Mouse (Mus musculus): Measurements from ENCODE around the gene Tbx4. TPM values are rescaled to one million over a fixed set of nuclear protein-coding genes. Genes with fewer than 3 reads are reported as not detected.

Tbx4 gene
- polyA plus RNA-seq, 1 experiment, result 0.02 TPM

- H3K79me2 ChIP-seq (ENCODE audit: control insufficient read depth, insufficient read depth), result no peaks in the 10 kb centered on the region
- no peaks in the 10 kb centered on the region for H3K27me3 ChIP-seq (ENCODE audit: control insufficient read depth, insufficient read depth, insufficient read length)
- no peak overlapping the region for H3K4me3 ChIP-seq (ENCODE audit: insufficient read depth, poor library complexity, severe bottlenecking)
- no peaks in the 10 kb centered on the region for H3K79me3 ChIP-seq (ENCODE audit: low read depth)
- H3ac ChIP-seq (ENCODE audit: control insufficient read depth, insufficient read length, low read depth), result no peak overlapping the region
- H3K36me3 ChIP-seq (ENCODE audit: control insufficient read depth, insufficient read depth), result no peaks in the 10 kb centered on the region
- no peak for TF ChIP-seq USF1 (IDR thresholded peaks at IDR 0.05; ENCODE audit: low read depth)
- no peak for TF ChIP-seq MYOG (IDR thresholded peaks at IDR 0.05; ENCODE audit: control insufficient read depth, extremely low read depth, insufficient read length)
These were observed 43.5 kb upstream of the Tbx4 start for GRCm38 (mm10) chr11:85842596-85843346.

DNA sequence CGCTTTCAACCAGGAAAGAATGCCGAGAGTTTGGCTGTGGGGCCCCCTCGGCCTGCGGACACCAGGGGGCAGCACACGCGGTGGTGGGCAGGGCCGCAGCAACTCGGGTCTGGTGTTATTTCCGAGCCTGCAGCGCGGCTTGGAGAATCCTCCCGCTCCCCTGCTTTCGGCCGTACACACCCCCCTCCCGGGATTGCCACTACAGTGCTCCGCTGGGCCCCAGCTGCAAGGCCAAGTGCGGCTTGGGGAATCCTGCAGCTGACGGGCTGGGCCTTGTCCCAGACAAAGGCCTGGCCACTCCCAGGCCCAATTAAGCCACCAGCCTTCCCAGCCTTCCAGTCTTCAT lies 42.9 kb upstream of the Tbx4 start:
- no peaks in the 10 kb centered on the region for H3K79me2 ChIP-seq (ENCODE audit: control insufficient read depth, insufficient read depth)
- no peaks in the 10 kb centered on the region for H3K79me3 ChIP-seq (ENCODE audit: low read depth)
- no peak for TF ChIP-seq USF1 (IDR thresholded peaks at IDR 0.05; ENCODE audit: low read depth)
- peak; percentile 91 for TF ChIP-seq CTCF (IDR thresholded peaks at IDR 0.05; ENCODE audit: control insufficient read depth, insufficient read depth, insufficient read length)
- H3K27me3 ChIP-seq (ENCODE audit: control insufficient read depth, insufficient read depth, insufficient read length), result no peaks in the 10 kb centered on the region
- H3ac ChIP-seq (ENCODE audit: control insufficient read depth, insufficient read length, low read depth), result no peak overlapping the region
- no peak overlapping the region for H3K4me3 ChIP-seq (ENCODE audit: insufficient read depth, poor library complexity, severe bottlenecking)
- H3K36me3 ChIP-seq (ENCODE audit: control insufficient read depth, insufficient read depth), result no peaks in the 10 kb centered on the region

DNA sequence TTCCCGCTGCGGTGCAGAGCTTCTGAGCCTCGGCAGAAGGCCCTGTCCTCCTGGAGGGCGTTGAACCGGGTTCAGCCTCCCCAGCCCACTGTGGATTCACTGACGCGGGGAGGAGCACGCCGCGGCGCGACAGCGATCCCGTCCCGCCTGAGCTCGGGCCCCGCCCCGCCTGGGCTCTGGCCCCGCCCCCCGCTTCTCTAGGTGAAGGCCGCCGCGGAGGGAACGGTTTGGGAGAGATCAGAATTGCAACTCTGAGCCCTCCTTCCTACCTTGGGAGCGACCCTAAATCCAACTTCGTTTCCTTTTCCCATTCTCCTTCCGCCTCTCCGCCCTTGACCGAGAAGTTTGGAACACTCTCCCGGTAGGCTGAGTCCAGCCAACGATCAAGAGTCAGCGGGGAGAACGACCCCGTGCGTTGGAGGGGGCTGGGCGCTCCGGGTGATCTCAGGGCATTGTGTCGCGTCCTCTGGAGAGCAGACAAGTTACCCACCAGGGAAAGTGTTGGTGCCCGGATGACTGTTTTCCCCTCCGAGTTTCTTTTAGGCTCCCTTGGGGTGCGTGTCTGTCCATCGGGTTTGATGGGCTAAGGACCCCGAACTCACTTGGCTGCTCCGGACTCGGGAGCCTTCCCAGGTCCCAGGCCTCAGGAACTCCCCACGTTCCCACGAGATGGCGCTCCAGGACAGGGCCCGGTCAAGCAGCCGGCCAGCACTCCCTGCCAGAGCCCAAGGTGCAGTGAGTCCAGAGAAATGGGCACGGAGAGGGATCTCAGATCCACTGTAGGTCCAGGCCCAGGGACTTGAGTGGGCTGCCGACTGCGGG lies 41.9 kb upstream of the Tbx4 start:
- no peaks in the 10 kb centered on the region for H3K79me3 ChIP-seq (ENCODE audit: low read depth)
- H3ac ChIP-seq (ENCODE audit: control insufficient read depth, insufficient read length, low read depth), result peak overlapping the region; percentile 70
- H3K4me3 ChIP-seq (ENCODE audit: insufficient read depth, poor library complexity, severe bottlenecking), result peak overlapping the region; percentile 26
- TF ChIP-seq CEBPB (IDR thresholded peaks at IDR 0.05; ENCODE audit: low read depth) (no peak), MYOG (IDR thresholded peaks at IDR 0.05; ENCODE audit: control insufficient read depth, extremely low read depth, insufficient read length) (no peak), CTCF (IDR thresholded peaks at IDR 0.05; ENCODE audit: control insufficient read depth, insufficient read depth, insufficient read length) (peak; percentile 91)
- no peaks in the 10 kb centered on the region for H3K79me2 ChIP-seq (ENCODE audit: control insufficient read depth, insufficient read depth)
- H3K36me3 ChIP-seq (ENCODE audit: control insufficient read depth, insufficient read depth), result no peaks in the 10 kb centered on the region
- no peaks in the 10 kb centered on the region for H3K27me3 ChIP-seq (ENCODE audit: control insufficient read depth, insufficient read depth, insufficient read length)

GRCm38 (mm10) chr11:85844971-85845370 lies 41.3 kb upstream of the Tbx4 start:
- TF ChIP-seq FOSL1 (IDR thresholded peaks at IDR 0.05; ENCODE audit: insufficient read depth, low read length, poor library complexity, severe bottlenecking), result no peak
- TF ChIP-seq CEBPB (IDR thresholded peaks at IDR 0.05; ENCODE audit: low read depth), result no peak
- no peaks in the 10 kb centered on the region for H3K79me2 ChIP-seq (ENCODE audit: control insufficient read depth, insufficient read depth)
- no peak overlapping the region for H3K4me3 ChIP-seq (ENCODE audit: insufficient read depth, poor library complexity, severe bottlenecking)
- no peaks in the 10 kb centered on the region for H3K36me3 ChIP-seq (ENCODE audit: control insufficient read depth, insufficient read depth)
- H3K27me3 ChIP-seq (ENCODE audit: control insufficient read depth, insufficient read depth, insufficient read length), result no peaks in the 10 kb centered on the region
- H3ac ChIP-seq (ENCODE audit: control insufficient read depth, insufficient read length, low read depth), result no peak overlapping the region
- H3K79me3 ChIP-seq (ENCODE audit: low read depth), result no peaks in the 10 kb centered on the region

DNA sequence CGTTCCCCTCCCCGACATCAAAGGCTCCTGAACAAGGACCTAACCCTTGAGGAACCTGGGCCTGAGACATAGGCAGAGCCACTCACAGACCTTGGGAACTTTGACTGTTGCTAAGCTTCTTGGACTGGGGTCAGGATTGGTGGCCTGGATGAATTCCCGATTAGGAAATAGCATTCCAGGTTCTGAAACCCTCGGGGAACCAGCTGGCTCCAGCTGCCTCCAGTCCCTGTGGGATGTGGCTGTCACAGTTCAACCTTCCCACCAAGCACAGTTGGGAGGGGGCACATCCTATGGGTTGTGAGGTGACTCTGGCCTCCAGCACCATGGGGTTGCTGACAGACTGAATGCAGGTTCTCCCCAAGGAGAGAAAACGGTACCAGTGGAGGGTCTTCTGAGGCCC lies 40.3 kb upstream of the Tbx4 start:
- Histone ChIP-seq H3K79me2 (ENCODE audit: control insufficient read depth, insufficient read depth) (no peaks in the 10 kb centered on the region), H3K36me3 (ENCODE audit: control insufficient read depth, insufficient read depth) (no peaks in the 10 kb centered on the region), H3K4me3 (ENCODE audit: insufficient read depth, poor library complexity, severe bottlenecking) (no peak overlapping the region), H3K27me3 (ENCODE audit: control insufficient read depth, insufficient read depth, insufficient read length) (no peaks in the 10 kb centered on the region), H3ac (ENCODE audit: control insufficient read depth, insufficient read length, low read depth) (no peak overlapping the region), H3K79me3 (ENCODE audit: low read depth) (no peaks in the 10 kb centered on the region)
- TF ChIP-seq MYOG (IDR thresholded peaks at IDR 0.05; ENCODE audit: control insufficient read depth, extremely low read depth, insufficient read length), result no peak
- no peak for TF ChIP-seq MAX (IDR thresholded peaks at IDR 0.05)
- TF ChIP-seq FOSL1 (IDR thresholded peaks at IDR 0.05; ENCODE audit: insufficient read depth, low read length, poor library complexity, severe bottlenecking), result no peak
- no peak for TF ChIP-seq CEBPB (IDR thresholded peaks at IDR 0.05; ENCODE audit: low read depth)

- H3K27me3 ChIP-seq (ENCODE audit: control insufficient read depth, insufficient read depth, insufficient read length), result no peaks in the 10 kb centered on the region
These were observed 39.7 kb upstream of the Tbx4 start for GRCm38 (mm10) chr11:85846509-85846908.

More at GRCm38 (mm10) chr11:85846509-85846908, 39.7 kb upstream of the Tbx4 start:
- no peak overlapping the region for H3K4me3 ChIP-seq (ENCODE audit: insufficient read depth, poor library complexity, severe bottlenecking)
- H3ac ChIP-seq (ENCODE audit: control insufficient read depth, insufficient read length, low read depth), result no peak overlapping the region
- no peaks in the 10 kb centered on the region for H3K79me3 ChIP-seq (ENCODE audit: low read depth)
- no peaks in the 10 kb centered on the region for H3K79me2 ChIP-seq (ENCODE audit: control insufficient read depth, insufficient read depth)
- TF ChIP-seq MAX (IDR thresholded peaks at IDR 0.05), result no peak
- no peak for TF ChIP-seq CTCF (IDR thresholded peaks at IDR 0.05; ENCODE audit: control insufficient read depth, insufficient read depth, insufficient read length)
- TF ChIP-seq USF1 (IDR thresholded peaks at IDR 0.05; ENCODE audit: low read depth), result no peak
- no peak for TF ChIP-seq MYOD1 (IDR thresholded peaks at IDR 0.05; ENCODE audit: control insufficient read depth, insufficient read length, low read depth)
- TF ChIP-seq MYOG (IDR thresholded peaks at IDR 0.05; ENCODE audit: control insufficient read depth, extremely low read depth, insufficient read length), result no peak
- no peak for TF ChIP-seq CEBPB (IDR thresholded peaks at IDR 0.05; ENCODE audit: low read depth)
- no peak for TF ChIP-seq FOSL1 (IDR thresholded peaks at IDR 0.05; ENCODE audit: insufficient read depth, low read length, poor library complexity, severe bottlenecking)
- no peaks in the 10 kb centered on the region for H3K36me3 ChIP-seq (ENCODE audit: control insufficient read depth, insufficient read depth)

Measured in C2C12 (cell line).